Mouse (Mus musculus) NIH3T3 (cell line): ENCODE measurements around the gene Ighmbp2.

Experiments used
- DNase-seq: peaks from one replicate; pipeline ENCODE4 v3.0.0-alpha.2; 2012; ENCODE audit warnings: low read depth

Ighmbp2 gene

DNA sequence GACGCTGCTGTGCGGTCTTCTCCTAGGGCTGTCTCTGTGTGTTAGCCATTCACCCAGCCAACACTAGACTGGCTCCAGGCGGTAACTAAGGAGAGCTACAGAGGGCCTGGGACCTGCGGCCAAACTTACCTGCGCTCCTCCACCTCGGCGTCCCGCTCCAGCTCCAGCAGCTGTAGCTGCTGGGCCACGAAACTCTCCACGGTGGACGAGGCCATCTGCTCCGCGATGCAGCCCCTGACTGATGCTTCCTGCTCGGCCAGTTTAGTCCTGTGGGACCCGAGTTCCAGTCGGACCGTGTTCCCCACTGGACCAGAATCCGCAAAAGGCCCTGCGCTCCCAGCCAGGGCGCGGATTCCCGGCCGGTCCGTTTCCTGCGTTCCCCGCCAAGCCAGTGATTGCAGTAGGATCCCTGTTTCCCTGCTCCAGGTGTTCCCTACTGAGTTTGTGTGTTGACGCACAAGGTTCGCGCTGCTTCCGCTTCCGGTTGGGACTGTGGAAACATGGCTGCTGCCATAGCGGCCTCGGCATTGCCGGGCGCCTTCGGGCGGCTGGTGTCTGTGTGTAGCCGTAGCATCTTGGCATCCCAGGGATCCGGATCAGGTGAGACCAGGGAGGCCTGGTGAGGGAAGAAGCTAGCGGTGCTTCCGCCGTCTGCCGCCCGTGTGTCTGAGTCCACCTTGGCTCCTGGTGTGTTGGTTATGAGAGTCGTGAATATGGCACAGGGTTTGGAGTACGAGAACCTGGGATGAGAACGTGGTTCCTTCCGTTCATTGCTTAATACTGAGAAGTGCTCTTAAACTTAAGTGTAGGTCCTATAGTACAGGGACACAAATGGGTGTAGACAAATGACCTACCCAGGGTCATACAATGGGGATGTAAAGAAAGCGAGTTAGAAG lies at the start of gene Ighmbp2, which contains the start of gene Mrpl21:
Ighmbp2 (minus strand) TSS at position 446 of the 896 bp plus-strand sequence.
Mrpl21 (plus strand) TSS at position 330 of the 896 bp plus-strand sequence.
- peak; percentile 98 for DNase-seq

DNA sequence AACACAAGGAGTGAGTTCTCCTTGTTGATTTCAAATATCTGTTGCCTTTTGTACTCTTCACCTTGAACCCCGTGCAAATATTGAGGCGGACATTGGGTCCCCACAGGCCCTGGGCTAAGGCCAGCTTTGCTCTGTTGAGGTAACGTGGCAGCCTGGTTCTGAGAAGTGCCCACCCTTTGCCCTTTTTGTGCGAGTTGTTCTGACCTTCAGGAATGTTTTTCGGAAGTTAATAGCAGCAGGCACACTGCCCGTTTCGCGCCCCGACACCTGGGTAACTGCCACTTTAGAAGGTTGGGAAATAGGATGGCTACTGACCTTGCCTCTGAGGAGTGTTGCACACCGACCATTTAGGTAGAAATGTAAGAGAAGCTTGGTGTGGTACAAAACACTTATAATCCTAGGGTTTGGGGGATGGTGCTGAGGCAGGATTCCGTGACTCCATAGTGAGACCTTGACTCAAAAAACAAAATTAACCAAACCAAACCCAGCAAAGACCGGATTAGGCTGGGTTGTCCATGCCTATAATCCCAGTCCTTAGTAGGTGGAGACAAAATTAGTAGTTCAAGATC lies 43.7 kb upstream of the Ighmbp2 start:
- no peak for DNase-seq

DNA sequence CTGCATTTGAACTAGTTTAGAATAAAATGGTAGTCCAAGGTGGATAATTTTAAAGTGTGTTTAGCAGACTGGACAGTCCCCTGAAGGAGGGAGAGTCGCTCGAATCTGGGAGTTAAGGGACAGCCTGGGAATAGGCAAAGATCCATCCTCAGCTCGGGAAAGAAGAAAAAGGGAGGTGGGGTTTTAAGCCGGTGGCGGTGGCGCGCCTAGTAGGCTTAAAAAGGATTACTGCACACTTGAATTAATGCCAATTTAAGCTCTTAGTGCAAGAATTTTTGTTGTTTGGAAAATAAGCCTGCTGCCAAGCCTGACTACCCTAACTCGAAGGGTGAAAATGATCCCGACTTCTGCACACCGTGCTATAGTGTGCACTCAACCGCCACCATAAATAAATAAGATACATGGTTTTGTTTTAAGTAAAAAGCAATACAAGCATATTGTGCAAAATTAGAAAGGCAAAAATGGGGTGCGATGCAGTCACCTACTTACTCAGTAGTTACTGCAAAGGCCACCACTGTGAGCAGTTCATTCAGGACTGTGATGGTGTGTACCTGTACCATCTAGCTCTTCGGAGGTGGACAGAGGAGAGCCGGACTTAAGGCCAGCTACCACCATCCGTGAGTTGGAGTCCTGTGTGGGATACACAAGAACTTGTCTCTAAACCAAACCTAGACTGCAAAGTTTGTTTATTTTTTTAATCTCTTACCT lies 43.1 kb upstream of the Ighmbp2 start:
- peak; percentile 66 for DNase-seq

DNA sequence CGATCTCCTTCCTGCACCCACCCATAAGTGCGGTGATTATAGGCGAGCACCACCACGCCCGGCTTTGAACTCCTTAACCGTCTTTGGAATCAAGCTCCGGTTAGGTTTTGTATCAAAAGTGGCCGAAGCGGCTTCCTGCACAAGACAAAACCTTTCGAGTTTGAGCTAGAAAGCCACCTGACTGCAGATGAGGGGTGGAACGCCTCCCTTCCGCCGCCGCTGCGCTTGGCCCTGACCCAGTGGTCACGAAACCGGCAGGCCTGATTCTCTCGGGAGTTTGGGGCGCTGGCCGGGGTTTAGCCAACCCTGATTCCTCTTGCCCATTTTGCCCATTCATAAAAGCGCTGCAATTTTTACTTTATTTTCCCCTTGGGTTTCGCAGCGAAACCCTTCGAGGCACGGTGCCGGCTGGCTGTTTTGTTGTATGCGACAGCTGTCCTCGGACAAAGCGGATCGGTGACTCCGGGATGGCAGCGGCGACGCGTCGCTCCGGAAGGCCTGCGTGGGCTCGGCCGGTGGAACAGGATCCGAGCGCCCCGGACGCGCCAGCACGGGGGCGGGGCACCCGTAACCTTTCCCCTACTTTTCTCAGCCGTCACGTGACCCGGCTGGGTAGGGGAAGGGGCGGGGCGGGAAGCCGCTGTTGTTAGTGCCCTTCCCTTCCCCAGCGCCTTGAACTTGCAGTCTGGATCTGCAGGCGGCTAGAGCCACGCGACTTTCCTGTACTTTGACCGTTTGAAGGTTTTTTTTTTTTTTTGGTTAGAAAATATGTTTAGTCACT lies 42.3 kb upstream of the Ighmbp2 start:
- DNase-seq: peak; percentile 99

DNA sequence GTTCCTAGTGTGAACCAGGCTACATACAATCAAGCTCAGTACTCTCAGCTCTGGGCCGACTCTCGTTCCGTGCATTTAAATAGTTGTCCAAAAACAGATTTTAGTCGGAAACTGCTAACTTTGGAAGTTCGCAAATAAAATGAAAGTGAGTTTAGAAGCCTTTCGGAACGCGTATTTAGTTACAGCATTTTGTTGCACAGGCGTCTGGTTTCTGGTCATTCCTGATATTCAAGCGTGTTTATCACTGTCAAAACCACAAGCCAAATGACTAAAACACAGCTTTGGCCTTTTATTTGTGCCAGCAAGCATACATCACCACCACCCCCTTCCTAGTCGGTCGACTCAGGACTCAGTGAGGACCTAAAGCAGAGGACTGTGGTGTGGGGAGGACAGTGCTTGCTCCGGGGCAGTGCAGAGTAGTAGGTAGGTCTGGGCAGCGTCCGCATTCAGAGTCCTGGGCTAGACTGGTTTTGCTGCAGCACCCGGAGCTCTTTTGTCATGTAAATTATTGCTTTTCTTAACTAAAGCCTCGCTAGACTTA lies 41.5 kb upstream of the Ighmbp2 start:
- DNase-seq: peak; percentile 84

DNA sequence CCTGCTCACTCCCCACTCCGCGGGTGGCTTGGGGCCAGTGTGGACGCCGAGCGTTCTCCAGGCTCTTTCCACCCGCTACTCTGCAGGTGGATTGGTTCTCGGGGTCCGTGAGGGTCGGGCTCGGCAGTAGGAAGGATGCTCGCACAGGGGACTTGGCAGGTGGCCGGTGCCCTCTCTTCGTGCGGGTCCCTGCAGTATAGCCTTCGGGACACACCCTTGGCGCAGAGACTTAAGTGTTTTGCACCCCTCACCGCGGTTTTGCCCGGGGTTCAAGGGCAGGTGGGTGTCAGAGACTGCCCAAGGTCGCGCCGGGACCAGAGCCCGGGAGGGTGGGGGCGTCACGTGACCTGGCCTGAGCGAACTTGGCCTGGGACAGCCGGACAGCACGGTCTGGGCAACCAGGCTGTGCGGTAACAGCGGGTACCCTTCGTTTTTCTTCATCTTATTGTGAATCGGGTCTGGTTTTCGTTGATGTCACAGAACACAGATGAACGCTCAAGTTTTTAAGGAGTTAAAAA lies 41.0 kb upstream of the Ighmbp2 start:
- DNase-seq: peak; percentile 72

DNA sequence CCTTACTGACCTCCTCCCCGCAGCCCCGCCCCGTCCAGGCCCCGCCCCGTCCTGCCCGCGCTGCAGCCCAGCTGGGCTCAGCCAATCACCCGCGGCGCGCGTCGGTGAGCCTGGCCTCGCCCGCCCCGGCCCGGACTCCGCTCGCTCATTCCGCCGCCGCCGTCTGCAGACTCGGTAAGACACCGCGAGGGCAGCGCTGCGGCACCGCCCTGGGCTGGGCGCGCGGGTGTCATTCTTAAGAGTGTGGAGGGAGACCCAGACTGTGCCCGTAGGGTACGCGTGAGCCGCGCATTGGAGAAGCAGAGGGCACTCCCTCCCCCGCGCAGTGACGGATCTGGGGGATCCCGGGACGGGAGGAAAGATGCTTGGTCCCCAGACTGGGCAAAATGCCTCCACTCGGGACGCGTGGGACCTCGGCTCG lies 40.4 kb upstream of the Ighmbp2 start:
- peak; percentile 96 for DNase-seq

DNA sequence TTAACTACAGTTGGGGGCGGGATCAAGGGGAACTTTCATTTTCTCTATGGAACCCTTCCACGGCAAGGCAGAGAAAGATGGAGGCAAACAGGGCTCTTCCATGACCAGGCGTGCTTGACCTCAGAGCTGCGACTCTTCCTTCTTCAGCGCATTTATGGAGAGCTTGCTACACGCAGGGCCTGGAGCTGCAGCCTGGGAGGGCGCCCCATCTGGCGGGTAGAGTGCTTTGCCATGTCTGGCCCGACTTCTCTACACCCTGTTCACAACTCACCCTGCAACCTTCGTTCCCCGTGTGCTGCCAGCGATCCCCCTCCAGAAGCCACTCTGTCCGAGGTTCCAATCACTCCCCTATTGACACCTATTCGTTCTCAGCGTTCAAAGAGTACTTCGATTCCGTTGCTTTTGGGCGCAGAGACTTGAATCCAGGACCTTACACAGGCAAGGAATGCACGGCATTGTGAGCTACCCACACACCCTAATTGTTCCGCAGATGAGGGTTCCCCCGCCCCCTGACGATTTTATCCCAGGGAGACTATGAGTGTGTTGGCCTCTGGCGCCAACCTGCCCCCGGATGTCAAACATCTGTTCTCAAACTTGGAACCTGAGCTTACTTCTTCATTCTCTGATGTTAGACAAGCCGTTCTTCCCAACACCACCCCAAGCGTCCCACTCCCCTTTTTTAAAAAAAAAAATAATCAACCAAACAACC lies 39.6 kb upstream of the Ighmbp2 start, which contains the start of gene Cpt1a:
Cpt1a (plus strand) TSS at position 74 of the 709 bp plus-strand sequence.
- peak; percentile 74 for DNase-seq

DNA sequence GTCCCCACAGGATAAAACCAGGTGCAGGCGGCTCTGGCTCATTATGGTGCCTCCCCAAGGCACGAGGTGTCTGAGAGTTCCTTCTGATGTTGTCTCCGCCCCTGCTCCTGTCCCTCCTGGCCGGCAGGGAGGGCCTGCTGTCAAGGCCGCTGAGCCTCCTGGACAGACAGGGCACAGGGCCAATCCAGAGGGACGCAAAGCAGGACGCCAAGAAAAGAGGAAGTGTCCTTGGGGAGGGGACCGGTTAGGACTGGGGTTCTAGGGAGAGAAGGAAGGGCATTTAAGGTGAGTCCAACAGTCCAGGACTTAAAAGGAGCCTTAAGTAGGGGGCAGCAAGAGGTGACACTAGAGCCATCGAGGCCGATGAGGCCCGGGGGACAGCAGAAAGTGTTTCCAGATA lies 38.8 kb upstream of the Ighmbp2 start:
- DNase-seq: no peak

DNA sequence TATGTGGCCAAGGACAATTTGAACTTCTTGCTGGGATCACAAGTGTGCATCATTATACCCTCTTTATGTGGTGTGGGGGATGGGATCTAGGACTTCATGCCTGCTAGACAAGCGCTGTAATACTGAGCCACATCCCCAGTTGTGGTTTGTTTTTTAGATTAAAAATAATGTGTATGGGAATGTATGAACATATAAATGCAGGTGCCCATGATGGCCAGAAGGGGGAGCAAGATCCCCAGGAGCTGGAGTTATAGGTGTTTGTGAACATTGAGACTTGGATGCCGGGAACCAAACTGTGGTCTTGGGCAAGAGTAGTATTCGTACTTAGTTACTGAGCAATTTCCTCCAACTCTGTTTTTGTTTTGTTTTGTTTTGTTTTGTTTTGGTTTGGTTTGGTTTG lies 38.0 kb upstream of the Ighmbp2 start:
- DNase-seq: peak; percentile 68

DNA sequence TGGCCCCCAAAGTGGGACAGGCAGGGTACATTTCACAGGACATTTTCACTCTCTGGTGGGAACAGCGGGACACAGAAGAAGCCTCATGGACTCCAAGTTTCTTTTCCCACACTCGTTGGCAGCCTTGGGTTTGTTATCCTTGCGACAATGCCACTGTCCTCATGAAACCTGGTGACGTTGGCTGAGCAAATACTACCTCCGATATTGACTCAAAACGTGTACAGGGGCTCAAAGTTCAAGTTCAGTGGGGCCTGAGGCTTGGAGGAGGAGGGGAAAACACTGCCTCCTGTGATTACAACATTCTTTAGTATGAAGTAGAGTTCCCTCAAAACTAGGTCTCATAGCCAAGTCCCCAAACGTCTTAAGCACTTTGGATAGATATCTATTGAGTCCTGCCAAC lies 37.3 kb upstream of the Ighmbp2 start:
- DNase-seq: no peak

DNA sequence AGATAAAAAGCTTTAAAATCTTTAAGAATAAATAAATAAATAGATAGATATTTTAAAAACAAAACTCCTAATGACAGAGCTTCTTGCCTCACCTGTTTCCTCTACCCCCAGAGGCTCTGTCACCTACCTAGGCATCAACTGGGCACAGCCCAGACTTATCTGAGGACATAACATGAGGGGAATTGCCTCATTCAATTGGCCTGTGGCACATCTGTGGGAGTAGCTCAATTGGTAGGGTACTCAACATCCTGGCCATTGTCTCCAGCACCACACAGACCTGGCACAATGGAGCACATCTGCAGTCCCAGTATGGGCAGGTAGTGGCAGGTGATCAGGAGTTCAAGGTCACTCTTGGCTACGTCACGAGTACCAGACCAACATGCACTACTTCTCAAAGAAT lies 36.5 kb upstream of the Ighmbp2 start:
- no peak for DNase-seq

DNA sequence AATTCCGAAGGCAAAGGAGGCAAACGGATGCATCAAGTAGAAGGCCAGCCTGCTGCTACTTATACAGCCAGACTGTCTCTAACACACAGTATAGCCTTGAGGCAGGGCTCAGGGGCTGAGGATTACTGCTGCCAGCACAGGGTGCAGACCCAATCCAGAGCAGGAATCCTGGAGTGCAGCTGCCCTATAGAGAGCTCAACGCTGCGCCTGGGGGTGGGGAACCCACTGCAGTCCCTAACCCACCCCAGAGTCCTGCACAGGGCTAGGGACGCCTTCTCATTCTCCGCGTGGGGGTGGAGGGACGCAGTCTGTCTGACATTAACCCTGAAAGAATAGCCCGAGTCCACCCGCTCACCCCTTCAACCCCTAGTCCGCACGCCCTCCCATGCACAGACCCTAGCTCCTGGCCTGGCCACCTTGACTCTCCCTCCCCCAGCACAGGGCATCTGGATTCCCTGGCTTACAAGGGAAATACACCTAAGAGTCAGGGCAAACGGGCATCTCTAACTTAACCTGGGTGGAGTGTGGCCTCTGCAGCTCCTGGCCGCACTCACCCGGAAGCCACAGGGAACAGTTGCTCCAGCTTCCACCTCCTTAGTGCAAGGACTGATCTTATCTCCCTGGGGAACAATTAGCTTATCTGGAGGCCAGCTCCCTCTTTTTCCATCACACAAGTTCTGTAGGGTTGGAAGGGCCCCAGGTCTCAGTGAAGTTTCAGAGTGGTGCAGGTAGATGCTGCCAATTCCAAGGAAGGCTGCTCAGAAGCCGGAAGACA lies 24.5 kb upstream of the Ighmbp2 start:
- no peak for DNase-seq

DNA sequence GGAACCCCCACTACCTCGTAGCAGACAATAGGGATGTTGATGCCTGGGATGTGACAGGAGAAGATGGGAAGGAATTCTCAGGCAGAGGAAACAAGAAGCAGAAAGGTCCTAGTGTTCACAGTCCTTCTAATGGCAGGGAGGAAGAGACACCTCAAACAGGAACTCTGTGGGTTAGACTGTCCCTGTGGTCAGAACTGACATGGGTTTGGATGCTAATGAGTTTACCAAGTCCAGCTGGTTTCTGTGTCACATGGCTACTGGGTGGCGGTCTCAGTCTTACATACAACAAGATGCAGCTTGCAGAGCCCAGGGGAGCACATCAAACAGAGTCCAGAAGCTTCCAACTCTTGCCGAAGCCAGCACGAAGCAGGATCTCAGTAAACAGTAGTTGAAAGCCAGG lies 21.2 kb upstream of the Ighmbp2 start:
- DNase-seq: no peak

DNA sequence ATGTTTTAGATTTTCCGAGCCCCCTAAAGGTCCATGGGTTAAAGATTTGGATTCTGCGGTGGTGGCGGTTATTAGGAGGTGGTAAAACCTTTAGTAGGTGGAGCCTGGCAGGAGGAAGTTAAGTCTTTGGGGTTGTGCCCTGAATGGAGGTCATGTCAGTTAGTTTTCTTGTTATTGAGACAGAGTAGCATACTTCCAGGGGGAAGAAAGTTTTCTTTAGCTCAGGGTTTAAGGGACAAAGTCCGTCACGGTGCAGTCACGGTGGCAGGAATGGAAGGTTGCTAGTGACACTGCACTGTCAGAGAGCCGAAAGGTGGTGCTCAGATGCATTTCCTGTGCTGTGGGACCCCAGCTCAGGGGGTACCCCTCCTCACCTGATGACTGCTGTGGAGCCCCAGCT lies 15.0 kb upstream of the Ighmbp2 start:
- no peak for DNase-seq

DNA sequence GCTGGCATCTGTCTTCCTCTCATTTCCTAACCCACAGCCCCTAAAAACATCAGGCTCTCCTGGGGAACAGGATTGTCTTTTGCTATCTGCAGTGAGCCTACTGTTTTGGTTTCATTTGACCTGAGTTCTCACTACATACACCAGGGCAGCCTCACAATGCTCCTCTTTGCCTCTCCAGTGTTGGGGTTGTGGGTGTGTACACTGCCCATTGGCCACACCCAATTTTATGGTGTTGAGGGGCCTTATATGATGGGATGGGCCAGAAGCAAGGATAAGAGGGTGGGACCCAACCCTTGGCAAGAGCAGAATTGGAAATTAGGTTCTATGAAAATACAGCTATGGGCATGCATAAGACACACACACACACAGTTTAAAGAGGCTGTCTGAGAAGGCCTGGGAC lies 14.2 kb upstream of the Ighmbp2 start:
- DNase-seq: no peak

DNA sequence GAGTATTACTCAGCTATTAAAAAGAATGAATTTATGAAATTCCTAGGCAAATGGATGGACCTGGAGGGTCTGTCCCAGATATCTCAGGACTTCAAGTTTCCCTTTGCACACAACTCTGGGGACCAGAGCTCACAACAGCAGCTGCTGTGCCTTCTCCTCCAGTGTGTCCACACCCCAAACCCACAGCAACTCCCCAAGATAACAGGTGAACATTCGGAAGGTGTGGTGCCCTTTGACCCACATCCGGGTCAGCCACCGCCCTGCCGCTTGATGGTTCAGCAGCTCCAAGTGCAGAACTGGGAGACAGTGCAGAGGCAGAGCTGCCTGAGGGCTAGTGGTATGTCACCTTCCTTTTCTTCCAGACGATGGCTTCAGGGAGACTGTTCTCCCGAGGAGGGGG lies 12.4 kb upstream of the Ighmbp2 start:
- DNase-seq: no peak

DNA sequence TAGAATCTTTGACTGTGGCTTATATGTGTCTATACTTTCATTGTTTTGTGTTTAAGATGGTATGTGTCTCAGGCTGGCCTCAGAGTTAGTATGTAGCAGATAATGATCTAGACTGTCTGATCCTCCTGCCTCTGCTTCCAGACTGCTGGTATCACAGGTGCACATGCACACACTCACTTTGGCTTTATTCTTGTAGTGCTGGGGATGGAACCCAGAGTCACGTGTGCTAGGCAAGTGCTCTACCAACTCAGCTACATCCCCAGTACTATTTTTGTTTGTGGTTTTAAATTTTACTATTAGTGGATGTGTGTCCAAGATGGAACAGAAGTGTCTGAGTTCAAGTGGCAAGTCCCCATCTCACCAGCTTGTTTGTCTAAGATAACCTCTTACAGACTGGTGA lies 10.2 kb upstream of the Ighmbp2 start:
- no peak for DNase-seq

DNA sequence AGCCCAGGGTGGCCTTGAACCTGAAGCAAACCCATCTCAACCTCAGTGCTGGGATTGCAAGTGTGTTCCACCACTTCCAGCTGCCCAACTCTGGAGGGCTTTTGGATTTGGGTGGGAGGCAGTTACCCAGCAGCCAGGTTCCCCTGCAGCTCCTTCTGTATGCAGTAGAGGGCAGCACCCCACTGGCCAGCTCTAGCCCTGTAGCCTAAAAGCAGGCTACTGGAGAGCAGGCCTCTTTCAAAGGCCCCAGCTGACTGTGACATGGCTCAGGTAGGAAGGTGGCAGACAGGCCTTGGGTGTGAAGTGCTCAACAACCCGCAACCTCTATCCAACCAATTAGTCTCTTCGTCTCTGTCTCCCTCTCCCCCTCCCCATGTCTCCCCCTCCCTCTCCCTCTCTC lies 9.2 kb upstream of the Ighmbp2 start:
- DNase-seq: peak; percentile 81

DNA sequence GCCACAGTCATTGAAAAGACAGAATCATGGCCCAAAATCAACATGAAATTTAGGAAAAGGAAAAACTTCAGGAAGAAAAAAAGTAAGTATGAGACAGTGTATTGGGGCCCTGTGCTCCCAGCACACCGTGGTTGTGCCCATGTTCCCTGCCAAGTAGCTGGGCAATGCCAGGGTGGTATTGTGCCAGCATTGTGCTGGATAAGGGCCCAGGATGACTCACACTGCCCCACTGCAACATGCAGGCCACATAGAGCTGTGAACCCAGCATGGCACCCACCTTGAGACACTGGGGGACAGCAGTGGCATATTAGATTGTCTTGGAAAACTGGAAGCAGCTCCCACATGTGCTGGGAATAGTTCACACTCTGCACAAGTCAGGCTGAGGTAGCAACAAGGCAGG lies 6.2 kb upstream of the Ighmbp2 start:
- no peak for DNase-seq
